Mouse (Mus musculus): ENCODE data around the gene Ccdc180. TPM values are rescaled to one million over a fixed set of nuclear protein-coding genes. Genes with fewer than 3 reads are reported as not detected.
A peak's percentile ranks its signal among the peaks of the same experiment; 100 is the strongest.

The Ccdc180 gene
- 0.42 and 0.63 TPM in 2 replicates for polyA plus RNA-seq (2012; rRNA removed)

- no peak for DNase-seq (ENCODE audit: low read depth)
Observed at GRCm38 (mm10) chr4:45890066-45890761, at the start of gene Ccdc180. Gene Ccdc180, plus strand, starts transcription at chr4:45890303.

GRCm38 (mm10) chr4:45844355-45844754, 45.7 kb upstream of the Ccdc180 start:
- no peak for DNase-seq (ENCODE audit: low read depth)

GRCm38 (mm10) chr4:45846263-45846662, 43.8 kb upstream of the Ccdc180 start:
- DNase-seq (ENCODE audit: low read depth), result no peak

GRCm38 (mm10) chr4:45848109-45848824, 41.8 kb upstream of the Ccdc180 start, which contains the start of gene Stra6l:
Gene Stra6l, plus strand, starts transcription at chr4:45848664.
- DNase-seq (ENCODE audit: low read depth), result no peak

- no peak for DNase-seq (ENCODE audit: low read depth)
Observed at GRCm38 (mm10) chr4:45848825-45849156, 41.3 kb upstream of the Ccdc180 start.

GRCm38 (mm10) chr4:45849419-45849818, 40.7 kb upstream of the Ccdc180 start:
- DNase-seq (ENCODE audit: low read depth), result no peak

- DNase-seq (ENCODE audit: low read depth), result no peak
Observed at GRCm38 (mm10) chr4:45851640-45852051, 38.5 kb upstream of the Ccdc180 start.

GRCm38 (mm10) chr4:45853496-45854246, 36.4 kb upstream of the Ccdc180 start:
- no peak for DNase-seq (ENCODE audit: low read depth)

GRCm38 (mm10) chr4:45855803-45856424, 34.2 kb upstream of the Ccdc180 start:
- DNase-seq (ENCODE audit: low read depth), result no peak

GRCm38 (mm10) chr4:45861160-45861559, 28.9 kb upstream of the Ccdc180 start:
- DNase-seq (ENCODE audit: low read depth), result no peak

GRCm38 (mm10) chr4:45867416-45867815, 22.7 kb upstream of the Ccdc180 start:
- DNase-seq (ENCODE audit: low read depth), result no peak

- no peak for DNase-seq (ENCODE audit: low read depth)
Observed at GRCm38 (mm10) chr4:45869021-45869815, 20.9 kb upstream of the Ccdc180 start.

GRCm38 (mm10) chr4:45872147-45872546, 18.0 kb upstream of the Ccdc180 start:
- DNase-seq (ENCODE audit: low read depth), result no peak

- DNase-seq (ENCODE audit: low read depth), result peak; percentile 8
Observed at GRCm38 (mm10) chr4:45878929-45879328, 11.2 kb upstream of the Ccdc180 start.

- no peak for DNase-seq (ENCODE audit: low read depth)
Observed at GRCm38 (mm10) chr4:45882521-45882920, 7.6 kb upstream of the Ccdc180 start.

GRCm38 (mm10) chr4:45883250-45883649, 6.9 kb upstream of the Ccdc180 start:
- no peak for DNase-seq (ENCODE audit: low read depth)

GRCm38 (mm10) chr4:45889487-45889886, 616 bp upstream of the Ccdc180 start:
- DNase-seq (ENCODE audit: low read depth), result no peak

GRCm38 (mm10) chr4:45896425-45897081, 6.5 kb downstream of the Ccdc180 start:
- DNase-seq (ENCODE audit: low read depth), result no peak

GRCm38 (mm10) chr4:45898413-45898812, 8.3 kb downstream of the Ccdc180 start:
- DNase-seq (ENCODE audit: low read depth), result no peak

GRCm38 (mm10) chr4:45909256-45909655, 19.2 kb downstream of the Ccdc180 start:
- no peak for DNase-seq (ENCODE audit: low read depth)

- no peak for DNase-seq (ENCODE audit: low read depth)
Observed at GRCm38 (mm10) chr4:45909924-45910323, 19.8 kb downstream of the Ccdc180 start.

All from gonadal fat pad, adult 2 months (tissue).